Mouse (Mus musculus) MEL (cell line): ENCODE data around the gene Ap5s1. TPM values are rescaled to one million over a fixed set of nuclear protein-coding genes. Genes with fewer than 3 reads are reported as not detected.

ENCODE experiments used
- DNase-seq: peaks from one replicate; pipeline ENCODE4 v3.0.0; 2011; ENCODE audit warnings: low read depth, low spot score
- H3K27ac ChIP-seq: 2 replicates; pipeline ENCODE4 v1.5.1; 2012; ENCODE audit warnings: low read depth, mild to moderate bottlenecking, control low read depth, low read length, moderate library complexity; ENCODE audit not compliant: control insufficient read depth
- H3K27me3 ChIP-seq, 2 experiments: fragments of 150-350 bp in 1 of 2; sonication (generic) in 1 of 2; 2 replicates each; pipeline ENCODE4 v1.6.1; 2012; ENCODE audit warnings: low read length in 2 of 2, mild to moderate bottlenecking in 2 of 2, improper control_type of control experiment in 1 of 2, moderate library complexity in 1 of 2; ENCODE audit not compliant: insufficient read depth in 2 of 2, control insufficient read depth in 1 of 2
- H3K36me3 ChIP-seq, 2 experiments: 2 replicates each; pipeline ENCODE4 v1.6.1; 2012 to 2014; ENCODE audit warnings: low read length in 2 of 2, improper control_type of control experiment in 1 of 2, inconsistent platforms in 1 of 2, mild to moderate bottlenecking in 1 of 2; ENCODE audit not compliant: insufficient read depth in 2 of 2, control insufficient read depth in 1 of 2
- H3K4me1 ChIP-seq, 2 experiments: fragments of 150-350 bp in 1 of 2; sonication (generic) in 1 of 2; 2 replicates each; pipeline ENCODE4 v1.6.1; 2012; ENCODE audit warnings: low read length in 2 of 2, improper control_type of control experiment in 1 of 2, mild to moderate bottlenecking in 1 of 2; ENCODE audit not compliant: insufficient read depth in 2 of 2, control insufficient read depth in 1 of 2
- H3K4me3 ChIP-seq, 2 experiments: fragments of 150-350 bp in 1 of 2; sonication (generic) in 1 of 2; 2 replicates each; pipeline ENCODE4 v1.5.1; 2012; ENCODE audit warnings: low read depth in 2 of 2, low read length in 2 of 2, mild to moderate bottlenecking in 2 of 2, moderate library complexity in 2 of 2, control low read depth in 1 of 2, improper control_type of control experiment in 1 of 2; ENCODE audit not compliant: control insufficient read depth in 1 of 2, insufficient read depth in 1 of 2
- H3K79me2 ChIP-seq: 2 replicates; pipeline ENCODE4 v1.6.1; 2012; ENCODE audit warnings: mild to moderate bottlenecking, low read length, moderate library complexity; ENCODE audit not compliant: control insufficient read depth, poor library complexity, insufficient read depth
- H3K9ac ChIP-seq: 2 replicates; pipeline ENCODE4 v1.6.1; 2012; ENCODE audit warnings: low read depth, mild to moderate bottlenecking, control low read depth, low read length, moderate library complexity; ENCODE audit not compliant: control insufficient read depth, poor library complexity, severe bottlenecking
- H3K9me3 ChIP-seq: fragments of 150-350 bp; sonication (generic); replicated peaks from 2 replicates; pipeline ENCODE4 v1.6.1; 2012; ENCODE audit warnings: mild to moderate bottlenecking, low read length, improper control_type of control experiment, moderate library complexity; ENCODE audit not compliant: insufficient read depth
- BHLHE40 ChIP-seq: IDR thresholded peaks from 2 replicates; pipeline ENCODE4 v1.6.1; 2012; ENCODE audit warnings: low read depth, mild to moderate bottlenecking, inconsistent platforms, low read length, improper control_type of control experiment, borderline replicate concordance
- CHD2 ChIP-seq: IDR thresholded peaks from 2 replicates; pipeline ENCODE4 v1.6.1; 2011; ENCODE audit warnings: low read length, improper control_type of control experiment
- ELF1 ChIP-seq: IDR thresholded peaks from 2 replicates; pipeline ENCODE4 v1.6.1; 2014; ENCODE audit warnings: low read depth, mild to moderate bottlenecking, inconsistent platforms, low read length, improper control_type of control experiment, moderate library complexity
- EP300 ChIP-seq, 2 experiments: IDR thresholded peaks; 2 replicates each; pipeline ENCODE4 v1.6.1; 2011; ENCODE audit warnings: improper control_type of control experiment in 2 of 2, low read length in 2 of 2, low read depth in 1 of 2, mild to moderate bottlenecking in 1 of 2
- ETS1 ChIP-seq: IDR thresholded peaks from 2 replicates; pipeline ENCODE4 v1.6.1; 2012; ENCODE audit warnings: low read depth, mild to moderate bottlenecking, inconsistent platforms, low read length, improper control_type of control experiment, moderate library complexity
- GABPA ChIP-seq: IDR thresholded peaks from 2 replicates; pipeline ENCODE4 v1.6.1; 2012; ENCODE audit warnings: low read depth, mild to moderate bottlenecking, inconsistent platforms, low read length, improper control_type of control experiment, moderate library complexity
- HCFC1 ChIP-seq: IDR thresholded peaks from 2 replicates; pipeline ENCODE4 v1.6.1; 2012; ENCODE audit warnings: low read depth, mild to moderate bottlenecking, inconsistent platforms, low read length, improper control_type of control experiment, moderate library complexity
- JUND ChIP-seq: IDR thresholded peaks from 2 replicates; pipeline ENCODE4 v1.6.1; 2011; ENCODE audit warnings: low read depth, mild to moderate bottlenecking, improper control_type of control experiment, low read length
- KAT2A ChIP-seq: conservative IDR thresholded peaks from 2 replicates; pipeline ENCODE4 v1.6.1; 2012; ENCODE audit warnings: low read depth, low read length, improper control_type of control experiment, inconsistent platforms
- MAX ChIP-seq: IDR thresholded peaks from 2 replicates; pipeline ENCODE4 v1.6.1; 2011; ENCODE audit warnings: low read length, improper control_type of control experiment
- MAZ ChIP-seq: IDR thresholded peaks from 2 replicates; pipeline ENCODE4 v1.6.1; 2012; ENCODE audit warnings: low read depth, mild to moderate bottlenecking, inconsistent platforms, low read length, improper control_type of control experiment
- MEF2A ChIP-seq: IDR thresholded peaks from 2 replicates; pipeline ENCODE4 v1.6.1; 2014; ENCODE audit warnings: low read depth, mild to moderate bottlenecking, inconsistent platforms, low read length, improper control_type of control experiment; ENCODE audit not compliant: poor library complexity, insufficient replicate concordance, severe bottlenecking; ENCODE audit errors: extremely low read depth
- MXI1 ChIP-seq: IDR thresholded peaks from 2 replicates; pipeline ENCODE4 v1.6.1; 2011; ENCODE audit warnings: mild to moderate bottlenecking, low read depth, low read length, improper control_type of control experiment
- NRF1 ChIP-seq: IDR thresholded peaks from 2 replicates; pipeline ENCODE4 v1.6.1; 2014; ENCODE audit warnings: low read depth, mild to moderate bottlenecking, inconsistent platforms, low read length, improper control_type of control experiment, moderate library complexity; ENCODE audit not compliant: poor library complexity, insufficient read depth, severe bottlenecking
- POLR2A ChIP-seq, 2 experiments: IDR thresholded peaks; 2 replicates each; pipeline ENCODE4 v1.6.1; 2011 to 2012; ENCODE audit warnings: low read length in 2 of 2, mild to moderate bottlenecking in 2 of 2, control low read depth in 1 of 2, improper control_type of control experiment in 1 of 2, low read depth in 1 of 2, moderate library complexity in 1 of 2; ENCODE audit not compliant: control insufficient read depth in 1 of 2, insufficient read depth in 1 of 2, poor library complexity in 1 of 2
- POLR2AphosphoS2 ChIP-seq: IDR thresholded peaks from 2 replicates; pipeline ENCODE4 v1.6.1; 2011; ENCODE audit warnings: low read length, improper control_type of control experiment
- SIN3A ChIP-seq: IDR thresholded peaks from 2 replicates; pipeline ENCODE4 v1.6.1; 2012; ENCODE audit warnings: low read length, improper control_type of control experiment, inconsistent platforms
- TAL1 ChIP-seq: IDR thresholded peaks from 2 replicates; pipeline ENCODE4 v1.6.1; 2012; ENCODE audit warnings: mild to moderate bottlenecking, inconsistent platforms, low read length, moderate library complexity, mixed read lengths
- TBP ChIP-seq: IDR thresholded peaks from 2 replicates; pipeline ENCODE4 v1.8.0; 2011; ENCODE audit warnings: low read depth, low read length, improper control_type of control experiment
- TCF12 ChIP-seq: IDR thresholded peaks from 2 replicates; pipeline ENCODE4 v1.6.1; 2014; ENCODE audit warnings: low read depth, mild to moderate bottlenecking, inconsistent platforms, low read length, improper control_type of control experiment, moderate library complexity
- UBTF ChIP-seq: IDR thresholded peaks from 2 replicates; pipeline ENCODE4 v1.6.1; 2012; ENCODE audit warnings: low read depth, mild to moderate bottlenecking, inconsistent platforms, low read length, improper control_type of control experiment, moderate library complexity, borderline replicate concordance; ENCODE audit not compliant: insufficient read depth
- USF1 ChIP-seq: IDR thresholded peaks from 2 replicates; pipeline ENCODE4 v1.6.1; 2014; ENCODE audit warnings: low read depth, mild to moderate bottlenecking, inconsistent platforms, low read length, improper control_type of control experiment, moderate library complexity
- ZKSCAN1 ChIP-seq: IDR thresholded peaks from 2 replicates; pipeline ENCODE4 v1.6.1; 2012; ENCODE audit warnings: low read depth, mild to moderate bottlenecking, inconsistent platforms, low read length, improper control_type of control experiment, moderate library complexity
- ZMIZ1 ChIP-seq: IDR thresholded peaks from 2 replicates; pipeline ENCODE4 v1.6.1; 2012; ENCODE audit warnings: low read depth, mild to moderate bottlenecking, inconsistent platforms, low read length, improper control_type of control experiment, moderate library complexity
- ZNF384 ChIP-seq: IDR thresholded peaks from 2 replicates; pipeline ENCODE4 v1.6.1; 2012; ENCODE audit warnings: low read depth, mild to moderate bottlenecking, inconsistent platforms, low read length, improper control_type of control experiment
- polyA plus RNA-seq, 2 experiments: library from polyadenylated mRNA; stranded (reverse) in 1 of 2; unstranded in 1 of 2; fragments of >175 nt in 1 of 2; fragments of >200 nt in 1 of 2; gene quantifications; 2 replicates each; pipeline versions ENCODE4 v1.2.1 to v1.2.4; 2012; ENCODE audit warnings: low replicate concordance in 2 of 2, low read depth in 1 of 2; ENCODE audit not compliant: insufficient read length in 2 of 2, insufficient read depth in 1 of 2, missing spikeins in 1 of 2
- total RNA-seq: library from RNA; depleted of rRNA; stranded (reverse); fragments of 300-350 nt; gene quantifications from 2 replicates; pipeline ENCODE4 v1.2.3, GENCODE M21; 2012

Ap5s1 gene
- total and polyA plus RNA-seq, 3 experiments, result 9.6 to 12.7 TPM; not detected in 1

GRCm38 (mm10) chr2:131172322-131172721, 34.6 kb upstream of the Ap5s1 start (continued):
- TF ChIP-seq ZNF384, result no peak
- no peak for TF ChIP-seq MAX
- no peak for TF ChIP-seq ZMIZ1
- no peak for TF ChIP-seq POLR2AphosphoS2
- no peak for TF ChIP-seq KAT2A
- TF ChIP-seq MAZ, result no peak
- TF ChIP-seq TBP, result no peak
- no peak for TF ChIP-seq ZKSCAN1
- peak; percentile 74 for TF ChIP-seq TAL1
- TF ChIP-seq NRF1, result no peak
- peak; percentile 29 to 75; a peak in 2 of 4 replicates for TF ChIP-seq EP300 (IDR thresholded peaks at IDR 0.05; ENCODE audit: low read depth in 1 of 2, low read length in 2 of 2)
- TF ChIP-seq ELF1, result no peak
- TF ChIP-seq CHD2, result no peak
- no peak for TF ChIP-seq HCFC1
- TF ChIP-seq UBTF, result no peak
- TF ChIP-seq TCF12, result peak; percentile 86
- TF ChIP-seq USF1, result no peak

- Histone ChIP-seq H3K79me2 (peaks cover 16% of the 10 kb centered on the region), H3K27me3 (no peaks in the 10 kb centered on the region), H3K4me1 (peaks cover 3 to 49% of the 10 kb centered on the region in 2 experiments; a peak in 3 of 4 replicates), H3K27ac (no peak overlapping the region), H3K36me3 (peaks cover 0 to 12% of the 10 kb centered on the region in 2 experiments; a peak in 2 of 4 replicates), H3K9me3 (no peaks in the 10 kb centered on the region), H3K9ac (no peak overlapping the region), H3K4me3 (peak overlapping the region; percentile 10 to 51; a peak in 3 of 4 replicates)
- no peak for TF ChIP-seq USF1
- peak; percentile 27; the same call in 1 of the 2 replicates for TF ChIP-seq TAL1
- no peak for TF ChIP-seq ETS1
- peak; percentile 89 for TF ChIP-seq MXI1
- peak; percentile 93 for TF ChIP-seq KAT2A
- TF ChIP-seq NRF1, result 0 out of 2 replicates have a peak, but pooled peaks have one; percentile 27
- TF ChIP-seq MEF2A, result no peak
- no peak for TF ChIP-seq GABPA
- TF ChIP-seq HCFC1, result peak; percentile 99
- 0 out of 2 replicates have a peak, but pooled peaks have one; percentile 43 for TF ChIP-seq POLR2AphosphoS2
- TF ChIP-seq BHLHE40, result peak; percentile 10; the same call in 1 of the 2 replicates
- TF ChIP-seq MAZ, result no peak
- no peak for TF ChIP-seq ZNF384
- no peak for TF ChIP-seq CHD2
- TF ChIP-seq ELF1, result peak; percentile 82
- TF ChIP-seq ZKSCAN1, result no peak
- TF ChIP-seq SIN3A, result peak; percentile 99
- no peak for TF ChIP-seq JUND
- peak in 1 of 2 experiments; percentile 47; a peak in 1 of 4 replicates for TF ChIP-seq POLR2A (IDR thresholded peaks at IDR 0.05; ENCODE audit: control insufficient read depth in 1 of 2, insufficient read depth in 1 of 2, low read depth in 1 of 2, low read length in 2 of 2, poor library complexity in 1 of 2)
- no peak for TF ChIP-seq ZMIZ1
- DNase-seq, result peak; percentile 88
Measured at GRCm38 (mm10) chr2:131174700-131175099, 32.2 kb upstream of the Ap5s1 start.
